Mouse (Mus musculus) telencephalon, adult 2 months (tissue): ENCODE results near the gene Stxbp3.

Experiments used
- DNase-seq: peaks from one replicate; pipeline ENCODE4 v3.0.0-alpha.2; 2011; ENCODE audit warnings: low read depth, low spot score

The Stxbp3 gene

GRCm38 (mm10) chr3:108765476-108765875 lies 74.8 kb downstream of the Stxbp3 start:
- DNase-seq = no peak

GRCm38 (mm10) chr3:108764976-108765375 lies 75.3 kb downstream of the Stxbp3 start:
- no peak for DNase-seq

GRCm38 (mm10) chr3:108763691-108764090 lies 76.6 kb downstream of the Stxbp3 start:
- no peak for DNase-seq

- DNase-seq = peak; percentile 83
Observed at GRCm38 (mm10) chr3:108762597-108763111, 77.7 kb downstream of the Stxbp3 start.

- no peak for DNase-seq
Observed at GRCm38 (mm10) chr3:108759566-108760420, 80.5 kb downstream of the Stxbp3 start.

- no peak for DNase-seq
Observed at GRCm38 (mm10) chr3:108757570-108757969, 82.8 kb downstream of the Stxbp3 start.

GRCm38 (mm10) chr3:108756131-108756530 lies 84.2 kb downstream of the Stxbp3 start:
- DNase-seq = no peak

- no peak for DNase-seq
Observed at GRCm38 (mm10) chr3:108755542-108755941, 84.8 kb downstream of the Stxbp3 start.

- DNase-seq = no peak
Observed at GRCm38 (mm10) chr3:108754541-108754940, 85.8 kb downstream of the Stxbp3 start.

GRCm38 (mm10) chr3:108751691-108752090 lies 88.6 kb downstream of the Stxbp3 start:
- no peak for DNase-seq

- DNase-seq = no peak
Observed at GRCm38 (mm10) chr3:108751061-108751460, 89.3 kb downstream of the Stxbp3 start.

GRCm38 (mm10) chr3:108744060-108744459 lies 96.3 kb downstream of the Stxbp3 start:
- no peak for DNase-seq
